Mouse (Mus musculus): ENCODE measurements around the gene 1500009L16Rik. TPM values are rescaled to one million over a fixed set of nuclear protein-coding genes. Genes with fewer than 3 reads are reported as not detected.

Gene 1500009L16Rik
- total RNA-seq, 2 experiments from 2014 or later, result 19.4 TPM

- intact Hi-C loops (cut with DNase I), result no loop called here
- H3K27ac ChIP-seq, result no peak overlapping the region
- H3K4me3 ChIP-seq, result no peak overlapping the region
- DNase-seq (ENCODE audit: extremely low spot score in 1 of 2, low spot score in 2 of 2), result no peak
- TF ChIP-seq CTCF (IDR thresholded peaks at IDR 0.05), result no peak
Observed at GRCm38 (mm10) chr10:83807251-83807650, 84.6 kb downstream of the 1500009L16Rik start.

Other genes with a start within 250 kb of the 1500009L16Rik start
- 1 to 10 TPM; 1.7 to 2.4 TPM for gene Aldh1l2, start 188.7 kb upstream of the 1500009L16Rik start, total RNA-seq (2021)
- gene Washc4, start 179.1 kb upstream of the 1500009L16Rik start, total RNA-seq (2021), result 10 to 100 TPM; 24.1 to 25.5 TPM
- 10 to 100 TPM; 67.8 to 69.2 TPM for gene Appl2, start 74.1 kb upstream of the 1500009L16Rik start, total RNA-seq (2021)